Mouse (Mus musculus) liver, adult 2 months (tissue): ENCODE measurements at regions not wholly inside any gene's neighbourhood (a gene's known extent, or its start where the extent isn't known, plus 50 kb on each side); places are given as distances from the start of the nearest gene placed in this dataset.

Experiments used
- CTCF ChIP-seq: fragments of 200-500 bp; IDR thresholded peaks from 2 replicates; pipeline ENCODE4 v1.5.1; 2011; ENCODE audit warnings: low read depth, low read length, control low read depth
- POLR2A ChIP-seq: fragments of 200-500 bp; IDR thresholded peaks from 2 replicates; pipeline ENCODE4 v1.6.1; 2011; ENCODE audit warnings: low read length, control low read depth; ENCODE audit not compliant: insufficient read depth; ENCODE audit errors: extremely low read depth

GRCm38 (mm10) chr1:137283291-137283690 is 323.0 kb upstream of the Nr5a2 start:
- no peak for TF ChIP-seq POLR2A
- TF ChIP-seq CTCF: no peak
